Mouse (Mus musculus): ENCODE measurements around the gene Rnf150. TPM values are rescaled to one million over a fixed set of nuclear protein-coding genes. Genes with fewer than 3 reads are reported as not detected.

The Rnf150 gene
- polyA plus RNA-seq, 1 experiment = 1.5 TPM

DNA sequence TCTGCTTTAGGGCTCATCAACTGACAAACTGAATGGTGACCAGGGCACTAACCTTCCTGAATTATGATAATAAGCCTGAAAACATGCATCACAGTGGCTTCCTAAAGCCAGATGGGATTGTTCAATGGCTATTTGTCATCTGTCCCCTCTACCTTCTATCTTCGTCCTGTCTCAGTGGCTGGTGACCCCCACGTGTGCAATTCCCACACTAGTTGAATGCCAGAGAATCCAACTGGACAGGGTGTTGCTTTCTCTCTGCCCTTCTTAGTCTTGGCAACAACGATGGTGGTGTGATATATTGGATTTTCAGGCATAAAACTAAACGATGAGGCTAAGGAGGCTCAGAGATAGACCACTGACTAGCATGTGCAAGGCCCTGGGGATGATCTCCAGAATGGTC lies 57.0 kb downstream of the Rnf150 start:
- 92% methylated on average over 4 of the region's 4 CpGs for WGBS
- no peak for DNase-seq
- no peaks in the 10 kb centered on the region for H3K4me1 ChIP-seq (replicated peaks; ENCODE audit: control insufficient read depth, insufficient read depth, low read length)
- TF ChIP-seq POLR2A (IDR thresholded peaks at IDR 0.05; ENCODE audit: control insufficient read depth, extremely low read depth, insufficient read depth, low read length, poor library complexity) = no peak
- TF ChIP-seq CTCF (IDR thresholded peaks at IDR 0.05; ENCODE audit: borderline replicate concordance, control insufficient read depth, extremely low read depth, insufficient read depth, low read length, poor library complexity) = no peak
- H3K27ac ChIP-seq (ENCODE audit: control insufficient read depth, insufficient read depth, low read length) = no peak overlapping the region
- no peak overlapping the region for H3K4me3 ChIP-seq (ENCODE audit: control insufficient read depth, insufficient read depth, low read length)
- no peaks in the 10 kb centered on the region for H3K27me3 ChIP-seq (ENCODE audit: control insufficient read depth, insufficient read depth, low read length)
- H3K36me3 ChIP-seq (ENCODE audit: control insufficient read depth, insufficient read depth, low read length) = no peaks in the 10 kb centered on the region

DNA sequence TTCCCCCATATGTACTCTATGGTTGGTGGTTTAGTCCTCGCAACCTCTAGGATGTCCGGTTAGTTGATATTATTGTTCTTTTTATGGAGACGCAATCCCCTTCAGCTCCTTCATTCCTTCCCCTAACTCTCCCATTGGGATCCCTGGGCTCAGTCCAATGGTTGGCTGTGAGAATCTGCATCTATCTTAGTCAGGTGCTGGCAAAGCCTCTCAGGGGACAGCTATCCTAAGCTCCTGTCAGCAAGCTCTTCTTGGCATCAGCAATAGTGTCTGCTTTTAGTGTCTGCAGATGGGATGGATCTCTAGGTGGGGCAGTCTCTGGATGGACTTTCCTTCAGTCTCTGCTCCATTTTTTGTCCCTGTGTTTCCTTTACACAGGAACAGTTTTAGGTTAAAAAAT lies 62.1 kb downstream of the Rnf150 start:
- Histone ChIP-seq H3K36me3 (ENCODE audit: control insufficient read depth, insufficient read depth, low read length) (no peaks in the 10 kb centered on the region), H3K27ac (ENCODE audit: control insufficient read depth, insufficient read depth, low read length) (no peak overlapping the region), H3K4me3 (ENCODE audit: control insufficient read depth, insufficient read depth, low read length) (no peak overlapping the region), H3K27me3 (ENCODE audit: control insufficient read depth, insufficient read depth, low read length) (no peaks in the 10 kb centered on the region), H3K4me1 (replicated peaks; ENCODE audit: control insufficient read depth, insufficient read depth, low read length) (no peaks in the 10 kb centered on the region)
- no peak for DNase-seq
- WGBS = 97% methylated on average over 3 of the region's 3 CpGs
- TF ChIP-seq CTCF (IDR thresholded peaks at IDR 0.05; ENCODE audit: borderline replicate concordance, control insufficient read depth, extremely low read depth, insufficient read depth, low read length, poor library complexity) = no peak
- no peak for TF ChIP-seq POLR2A (IDR thresholded peaks at IDR 0.05; ENCODE audit: control insufficient read depth, extremely low read depth, insufficient read depth, low read length, poor library complexity)

DNA sequence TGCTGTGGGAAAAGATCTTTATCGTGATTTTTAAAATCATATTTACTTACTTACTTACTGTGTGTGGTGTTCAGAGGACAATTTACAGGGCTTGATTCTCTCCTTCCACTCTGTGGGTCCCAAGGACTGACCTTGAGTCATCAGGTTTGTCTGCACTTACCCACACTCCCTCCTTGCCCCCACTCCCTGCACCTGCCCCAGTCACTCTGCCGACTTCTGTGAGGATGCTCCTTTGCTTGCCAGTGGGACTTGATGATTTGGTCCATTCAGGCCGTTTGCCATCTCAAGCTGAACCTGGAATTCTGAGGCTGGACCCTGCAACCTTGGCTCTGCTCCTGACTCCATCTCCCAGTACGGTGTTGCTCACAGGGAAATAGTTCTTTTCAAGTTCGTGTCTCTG lies 63.4 kb downstream of the Rnf150 start:
- H3K4me1 ChIP-seq (replicated peaks; ENCODE audit: control insufficient read depth, insufficient read depth, low read length) = no peaks in the 10 kb centered on the region
- DNase-seq = no peak
- H3K27ac ChIP-seq (ENCODE audit: control insufficient read depth, insufficient read depth, low read length) = no peak overlapping the region
- 88% methylated on average over 5 of the region's 5 CpGs for WGBS
- no peaks in the 10 kb centered on the region for H3K27me3 ChIP-seq (ENCODE audit: control insufficient read depth, insufficient read depth, low read length)
- no peak overlapping the region for H3K4me3 ChIP-seq (ENCODE audit: control insufficient read depth, insufficient read depth, low read length)
- TF ChIP-seq POLR2A (IDR thresholded peaks at IDR 0.05; ENCODE audit: control insufficient read depth, extremely low read depth, insufficient read depth, low read length, poor library complexity) (no peak), CTCF (IDR thresholded peaks at IDR 0.05; ENCODE audit: borderline replicate concordance, control insufficient read depth, extremely low read depth, insufficient read depth, low read length, poor library complexity) (no peak)
- no peaks in the 10 kb centered on the region for H3K36me3 ChIP-seq (ENCODE audit: control insufficient read depth, insufficient read depth, low read length)

DNA sequence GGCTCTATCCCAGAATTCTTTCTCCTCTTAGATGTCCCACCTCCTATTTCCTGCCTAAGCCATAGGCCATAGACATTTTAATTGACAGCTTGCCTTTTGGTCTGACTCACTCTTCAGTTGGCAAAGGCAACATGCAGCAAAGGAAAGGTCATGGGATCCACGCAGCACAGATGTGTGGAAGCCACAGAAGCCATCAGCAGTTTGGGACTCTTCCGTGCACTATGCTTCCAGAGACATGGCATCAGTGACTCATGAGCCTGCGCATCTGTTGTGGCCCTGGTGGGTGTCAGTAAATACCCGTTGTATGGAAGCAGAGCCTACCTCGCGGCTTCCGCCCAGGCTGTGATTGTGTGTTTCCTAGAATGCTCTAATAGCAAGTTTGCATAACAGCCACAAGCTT lies 68.4 kb downstream of the Rnf150 start:
- no peaks in the 10 kb centered on the region for H3K4me1 ChIP-seq (replicated peaks; ENCODE audit: control insufficient read depth, insufficient read depth, low read length)
- WGBS = 95% methylated on average over 7 of the region's 7 CpGs

DNA sequence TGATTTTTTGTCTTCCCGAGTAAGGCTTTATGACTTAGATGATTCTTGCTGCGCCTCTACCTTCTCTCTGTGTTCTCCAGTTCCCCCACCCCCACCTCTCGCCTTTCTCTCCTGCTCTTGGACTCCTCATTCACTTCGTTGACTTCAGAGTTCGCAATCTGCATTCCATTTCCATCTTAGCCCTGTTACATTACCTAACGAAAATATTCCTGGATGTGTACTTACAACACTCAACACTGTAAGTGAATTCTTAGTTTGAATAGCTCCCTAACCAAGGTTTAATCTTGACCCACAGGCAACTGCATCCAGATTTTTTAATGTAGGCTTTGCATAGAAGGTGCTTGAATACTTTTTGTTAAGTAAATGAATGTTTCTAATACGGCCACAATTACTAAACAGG lies 73.0 kb downstream of the Rnf150 start:
- DNase-seq = no peak
- WGBS = 90% methylated on average over 7 of the region's 7 CpGs
- H3K36me3 ChIP-seq (ENCODE audit: control insufficient read depth, insufficient read depth, low read length) = no peaks in the 10 kb centered on the region
- H3K4me1 ChIP-seq (replicated peaks; ENCODE audit: control insufficient read depth, insufficient read depth, low read length) = no peaks in the 10 kb centered on the region
- TF ChIP-seq CTCF (IDR thresholded peaks at IDR 0.05; ENCODE audit: borderline replicate concordance, control insufficient read depth, extremely low read depth, insufficient read depth, low read length, poor library complexity) (no peak), POLR2A (IDR thresholded peaks at IDR 0.05; ENCODE audit: control insufficient read depth, extremely low read depth, insufficient read depth, low read length, poor library complexity) (no peak)
- no peak overlapping the region for H3K4me3 ChIP-seq (ENCODE audit: control insufficient read depth, insufficient read depth, low read length)
- no peaks in the 10 kb centered on the region for H3K27me3 ChIP-seq (ENCODE audit: control insufficient read depth, insufficient read depth, low read length)
- no peak overlapping the region for H3K27ac ChIP-seq (ENCODE audit: control insufficient read depth, insufficient read depth, low read length)

More for the DNA sequence above, 68.4 kb downstream of the Rnf150 start:
- no peaks in the 10 kb centered on the region for H3K27me3 ChIP-seq (ENCODE audit: control insufficient read depth, insufficient read depth, low read length)
- TF ChIP-seq POLR2A (IDR thresholded peaks at IDR 0.05; ENCODE audit: control insufficient read depth, extremely low read depth, insufficient read depth, low read length, poor library complexity) = no peak
- no peak for TF ChIP-seq CTCF (IDR thresholded peaks at IDR 0.05; ENCODE audit: borderline replicate concordance, control insufficient read depth, extremely low read depth, insufficient read depth, low read length, poor library complexity)
- H3K36me3 ChIP-seq (ENCODE audit: control insufficient read depth, insufficient read depth, low read length) = no peaks in the 10 kb centered on the region
- H3K27ac ChIP-seq (ENCODE audit: control insufficient read depth, insufficient read depth, low read length) = no peak overlapping the region
- DNase-seq = no peak
- no peak overlapping the region for H3K4me3 ChIP-seq (ENCODE audit: control insufficient read depth, insufficient read depth, low read length)

DNA sequence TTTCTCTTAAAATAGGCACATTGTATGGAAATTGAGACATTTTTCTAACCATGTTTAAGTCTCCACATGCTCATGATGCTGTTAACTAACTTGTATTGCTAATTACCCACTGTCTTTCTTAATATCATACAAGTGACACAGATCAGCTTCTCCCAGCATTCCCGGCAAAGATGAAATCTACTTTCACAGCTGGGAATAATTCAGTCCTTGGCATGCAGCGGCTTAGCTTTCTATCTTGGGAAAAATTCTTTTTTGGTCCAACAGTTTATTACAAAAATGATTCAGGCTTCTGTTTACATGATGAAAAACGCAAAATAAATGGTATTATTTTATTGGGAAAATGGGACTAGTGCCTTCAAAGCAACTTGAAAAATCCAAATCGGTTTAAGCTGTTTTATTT lies 73.7 kb downstream of the Rnf150 start:
- no peaks in the 10 kb centered on the region for H3K27me3 ChIP-seq (ENCODE audit: control insufficient read depth, insufficient read depth, low read length)
- H3K4me3 ChIP-seq (ENCODE audit: control insufficient read depth, insufficient read depth, low read length) = no peak overlapping the region
- DNase-seq = no peak
- H3K4me1 ChIP-seq (replicated peaks; ENCODE audit: control insufficient read depth, insufficient read depth, low read length) = no peaks in the 10 kb centered on the region
- H3K27ac ChIP-seq (ENCODE audit: control insufficient read depth, insufficient read depth, low read length) = no peak overlapping the region
- no peaks in the 10 kb centered on the region for H3K36me3 ChIP-seq (ENCODE audit: control insufficient read depth, insufficient read depth, low read length)
- TF ChIP-seq POLR2A (IDR thresholded peaks at IDR 0.05; ENCODE audit: control insufficient read depth, extremely low read depth, insufficient read depth, low read length, poor library complexity) (no peak), CTCF (IDR thresholded peaks at IDR 0.05; ENCODE audit: borderline replicate concordance, control insufficient read depth, extremely low read depth, insufficient read depth, low read length, poor library complexity) (no peak)
- 94% methylated on average over 4 of the region's 4 CpGs for WGBS

DNA sequence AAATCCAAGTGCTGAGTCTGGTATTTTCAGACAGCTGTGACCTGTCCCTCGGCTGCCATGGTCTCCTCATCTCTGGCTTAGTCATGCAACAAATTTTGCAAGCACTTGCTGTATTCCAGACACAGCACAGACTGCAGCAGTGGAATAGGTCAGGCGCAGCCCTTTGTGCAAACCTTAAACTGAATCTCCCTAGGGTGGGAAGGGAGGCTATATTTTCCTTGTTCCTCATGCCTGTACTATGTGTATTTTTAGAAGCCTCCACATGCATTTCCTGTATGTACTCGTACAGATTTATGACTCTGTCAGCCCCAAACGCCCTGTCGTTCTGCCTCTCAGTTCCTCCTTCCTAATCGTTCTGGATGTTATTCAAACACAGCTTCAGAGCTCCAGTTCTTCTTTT lies 76.8 kb downstream of the Rnf150 start:
- Histone ChIP-seq H3K27me3 (ENCODE audit: control insufficient read depth, insufficient read depth, low read length) (no peaks in the 10 kb centered on the region), H3K36me3 (ENCODE audit: control insufficient read depth, insufficient read depth, low read length) (no peaks in the 10 kb centered on the region), H3K4me1 (replicated peaks; ENCODE audit: control insufficient read depth, insufficient read depth, low read length) (no peaks in the 10 kb centered on the region), H3K4me3 (ENCODE audit: control insufficient read depth, insufficient read depth, low read length) (no peak overlapping the region), H3K27ac (ENCODE audit: control insufficient read depth, insufficient read depth, low read length) (no peak overlapping the region)
- no peak for DNase-seq
- TF ChIP-seq CTCF (IDR thresholded peaks at IDR 0.05; ENCODE audit: borderline replicate concordance, control insufficient read depth, extremely low read depth, insufficient read depth, low read length, poor library complexity) (no peak), POLR2A (IDR thresholded peaks at IDR 0.05; ENCODE audit: control insufficient read depth, extremely low read depth, insufficient read depth, low read length, poor library complexity) (no peak)
- WGBS = 6% methylated on average over 6 of the region's 6 CpGs
